Mouse (Mus musculus): ENCODE data around the gene Bnc2.

- TF ChIP-seq POLR2A (IDR thresholded peaks at IDR 0.05; ENCODE audit: low read depth, low read length) (no peak), CTCF (IDR thresholded peaks at IDR 0.05; ENCODE audit: extremely low read depth, insufficient read length, insufficient replicate concordance, low read depth, low read length) (no peak)
These were observed 40.3 kb downstream of the Bnc2 start for GRCm38 (mm10) chr4:84634751-84635150.
